Mouse (Mus musculus) v-Abl transformed pro-B cells (cell line): ENCODE results near the gene Nit2.

Source experiments
- in situ Hi-C, 2 experiments: fragments of 400-800 bp; cut with MboI; formaldehyde crosslinking; loops; one replicate each; pipeline ENCODE4 v1.15.1; 2025; ENCODE audit not compliant: unreplicated experiment in 2 of 2

Gene Nit2

GRCm38 (mm10) chr16:57116066-57116465 lies 51.1 kb downstream of the Nit2 start:
- in situ Hi-C loops: loop anchor here (5.0 to 25.0 kb wide), 6 partner anchors 51 to 1604 kb away; partner anchors contain the start of gene Nit2 (in 1 of the 2)
